Mouse (Mus musculus): ENCODE measurements around the gene Gm6793.

Gm6793 gene

GRCm38 (mm10) chr8:111982116-111982515, 32.7 kb downstream of the Gm6793 start:
- no peak for DNase-seq

GRCm38 (mm10) chr8:111978147-111978546, 36.7 kb downstream of the Gm6793 start:
- no peak for DNase-seq

- no peak for DNase-seq
Observed at GRCm38 (mm10) chr8:111976326-111976725, 38.5 kb downstream of the Gm6793 start.

GRCm38 (mm10) chr8:111975706-111976105, 39.1 kb downstream of the Gm6793 start:
- no peak for DNase-seq

- DNase-seq: no peak
Observed at GRCm38 (mm10) chr8:111974138-111974537, 40.7 kb downstream of the Gm6793 start.

- DNase-seq: no peak
Observed at GRCm38 (mm10) chr8:111968991-111969390, 45.8 kb downstream of the Gm6793 start.

- DNase-seq: no peak
Observed at GRCm38 (mm10) chr8:111968541-111968940, 46.3 kb downstream of the Gm6793 start.

- no peak for DNase-seq
Observed at GRCm38 (mm10) chr8:111967246-111967870, 47.5 kb downstream of the Gm6793 start.

- DNase-seq: no peak
Observed at GRCm38 (mm10) chr8:111964849-111965561, 49.8 kb downstream of the Gm6793 start.

- no peak for DNase-seq
Observed at GRCm38 (mm10) chr8:111964351-111964750, 50.5 kb downstream of the Gm6793 start.

- DNase-seq: no peak
Observed at GRCm38 (mm10) chr8:111963546-111963945, 51.3 kb downstream of the Gm6793 start.

Data from right cerebral cortex, postnatal 4 days (tissue).